Mouse (Mus musculus): ENCODE data around the gene Aga. TPM values are rescaled to one million over a fixed set of nuclear protein-coding genes. Genes with fewer than 3 reads are reported as not detected.
A peak's percentile ranks its signal among the peaks of the same experiment; 100 is the strongest.
"Not testable (repeated sequence)": the region's sequence is repeated elsewhere in the genome, so short reads cannot be mapped to it uniquely, and the experiment has no call there.

Aga gene
- 10.2 to 16.8 TPM (median 15.6 TPM) in 3 replicates for total RNA-seq (2017)

DNA sequence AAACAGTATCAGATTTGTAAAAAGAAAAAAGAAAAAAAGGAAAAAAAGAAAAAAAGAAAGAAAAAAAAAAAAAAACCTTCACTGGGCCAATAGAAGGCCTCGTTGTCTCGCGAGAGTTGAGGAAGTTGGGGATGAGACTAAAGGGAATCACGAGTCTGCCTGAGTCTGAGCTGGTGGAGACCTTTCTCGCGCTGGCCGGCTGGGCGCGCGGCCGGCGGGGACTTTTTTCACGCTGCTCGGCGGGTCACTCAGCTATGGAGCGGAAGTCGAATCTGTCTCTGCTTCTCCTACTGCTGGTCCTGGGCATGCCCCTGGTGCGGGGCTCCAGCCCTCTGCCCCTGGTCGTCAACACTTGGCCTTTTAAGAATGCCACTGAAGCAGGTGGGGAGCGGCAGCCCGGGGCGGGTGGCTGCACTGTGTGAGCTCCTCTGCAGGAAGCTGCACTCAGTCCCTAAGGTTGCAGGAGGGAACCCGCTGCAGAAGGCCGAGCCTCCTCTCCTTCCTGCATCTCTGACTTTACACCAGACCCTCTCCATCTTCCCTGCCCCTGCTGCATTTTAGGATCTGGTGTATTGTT is at the start of gene Aga:
Gene Aga, plus strand, starts transcription at position 177 of the 577 bp plus-strand sequence.
- ATAC-seq (replicated peaks; ENCODE audit: insufficient number of reproducible peaks, low FRiP score, low TSS enrichment, poor library complexity, severe bottlenecking): peak; percentile 95

DNA sequence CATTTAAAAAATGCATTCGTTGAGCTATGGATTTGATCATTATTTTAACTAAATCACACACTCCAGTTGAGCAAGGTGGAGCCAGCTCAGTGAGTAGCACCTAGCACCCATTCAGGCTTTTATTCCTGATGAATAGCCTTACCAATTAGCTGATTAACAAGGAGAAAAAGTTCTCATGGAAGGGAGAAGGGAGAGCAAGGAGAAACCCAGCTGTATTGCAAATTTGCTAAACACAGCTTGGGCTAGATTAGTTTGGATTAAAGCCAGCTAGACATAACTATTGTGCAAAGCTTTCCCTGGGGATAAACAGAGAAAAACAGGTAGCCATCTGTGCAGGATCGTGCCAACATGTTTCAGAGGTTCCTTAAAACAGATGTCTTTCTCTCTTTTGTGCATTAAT is 22.5 kb upstream of the Aga start:
- ATAC-seq (replicated peaks; ENCODE audit: insufficient number of reproducible peaks, low FRiP score, low TSS enrichment, poor library complexity, severe bottlenecking): no peak

DNA sequence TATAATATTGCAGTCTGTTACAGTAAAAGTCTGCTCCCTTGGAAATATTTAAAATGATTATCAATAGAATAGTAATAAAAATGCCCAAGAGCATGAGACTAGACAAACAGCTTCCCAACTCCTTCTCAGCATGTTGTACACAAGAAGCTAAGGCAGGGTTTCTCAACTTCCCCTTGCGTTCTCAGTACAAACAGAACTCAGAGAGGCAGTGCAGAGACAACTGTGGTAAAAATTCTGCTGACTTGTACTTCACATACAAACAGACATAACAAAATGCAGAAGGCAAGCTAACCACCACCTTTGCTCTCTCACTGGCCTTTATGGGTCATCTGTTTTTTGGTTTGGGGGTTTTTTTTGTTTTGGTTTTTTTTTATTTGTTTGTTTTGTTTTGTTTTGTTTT is 15.3 kb upstream of the Aga start:
- ATAC-seq (replicated peaks; ENCODE audit: insufficient number of reproducible peaks, low FRiP score, low TSS enrichment, poor library complexity, severe bottlenecking): no peak

DNA sequence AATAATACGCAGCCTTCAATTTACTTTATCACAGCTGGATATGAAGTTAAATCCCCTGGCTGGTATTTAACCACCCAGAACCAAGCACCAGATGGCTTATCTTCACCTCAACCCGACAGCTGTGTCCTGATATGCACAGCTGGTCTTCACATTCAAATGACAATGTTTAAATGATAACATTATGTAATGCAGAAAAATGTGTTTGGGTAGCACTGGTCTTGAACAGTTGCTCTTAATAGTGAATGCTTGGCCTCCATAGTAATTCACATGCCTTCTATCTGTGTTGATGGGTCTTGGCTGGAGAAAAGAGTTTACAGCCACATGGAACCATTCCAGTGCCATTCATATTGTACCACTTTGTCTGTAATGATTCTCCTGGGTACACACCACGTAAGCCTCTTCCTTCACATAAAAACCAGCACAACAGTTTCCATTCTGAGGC is 14.6 kb upstream of the Aga start:
- no peak for ATAC-seq (replicated peaks; ENCODE audit: insufficient number of reproducible peaks, low FRiP score, low TSS enrichment, poor library complexity, severe bottlenecking)

DNA sequence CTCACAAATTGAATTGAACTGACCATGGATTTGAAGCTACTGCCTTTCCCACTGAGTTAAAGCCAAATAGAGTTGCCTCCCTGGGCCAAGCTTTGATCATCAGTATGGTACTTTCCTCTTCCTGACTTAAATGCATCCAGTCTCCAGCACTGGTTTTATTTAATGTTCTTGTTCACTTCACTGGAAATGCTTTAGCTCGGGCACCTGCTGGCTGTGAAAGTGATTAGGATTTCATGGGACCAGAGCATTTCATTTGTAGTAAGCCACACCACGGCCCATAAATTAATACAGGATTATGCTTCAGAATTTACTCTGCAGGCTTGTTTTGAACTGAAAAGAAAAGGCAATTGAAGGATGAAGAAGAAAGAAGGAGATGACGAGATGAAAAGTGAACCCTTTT is 26.5 kb downstream of the Aga start:
- ATAC-seq (replicated peaks; ENCODE audit: insufficient number of reproducible peaks, low FRiP score, low TSS enrichment, poor library complexity, severe bottlenecking): not testable (repeated sequence)

DNA sequence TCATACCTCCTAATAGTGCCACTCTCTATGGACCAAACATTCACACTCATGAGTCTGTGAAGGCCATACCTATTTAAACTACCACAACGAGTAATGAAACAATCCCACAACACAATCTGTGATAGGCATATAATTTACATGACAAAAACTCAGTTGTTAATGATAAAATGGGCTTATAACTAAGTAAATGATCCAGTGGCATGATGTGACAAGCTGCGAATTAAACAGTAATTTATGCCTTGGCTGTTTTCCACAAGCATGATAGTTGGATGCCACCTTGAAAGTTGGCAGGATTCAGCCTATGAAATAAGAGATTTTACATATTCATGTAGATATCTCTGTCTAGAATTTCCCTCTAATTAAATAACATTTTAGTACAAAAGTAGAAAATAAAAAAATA is 28.1 kb downstream of the Aga start:
- no peak for ATAC-seq (replicated peaks; ENCODE audit: insufficient number of reproducible peaks, low FRiP score, low TSS enrichment, poor library complexity, severe bottlenecking)

DNA sequence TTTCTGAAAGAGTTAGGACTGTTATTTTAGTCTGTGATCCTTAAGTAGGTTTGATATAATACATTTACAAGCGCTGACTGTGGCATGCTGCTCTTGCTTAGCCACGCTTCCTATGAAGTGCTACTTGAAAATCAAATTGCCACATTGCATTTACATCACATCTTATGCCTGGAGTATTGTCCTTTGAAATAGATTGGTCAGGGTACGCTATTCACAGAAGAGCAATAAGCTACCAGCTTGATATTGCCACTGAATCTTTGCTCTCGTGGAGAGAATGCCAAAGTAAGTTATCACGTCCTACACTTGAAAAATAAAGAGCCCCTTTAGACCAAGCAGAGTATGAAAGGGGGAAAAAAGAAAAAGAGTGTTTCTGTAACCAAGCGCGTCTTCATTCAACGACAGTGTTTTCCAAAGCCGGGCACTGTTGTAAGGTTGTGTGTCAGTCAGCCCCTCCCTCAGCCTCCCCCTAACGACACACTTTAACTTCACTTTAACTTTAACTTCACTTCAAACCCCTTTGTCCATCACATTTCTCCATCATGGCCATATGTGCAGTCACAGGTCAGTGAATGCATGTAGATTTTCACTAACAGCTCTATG is 51.0 kb downstream of the Aga start:
- ATAC-seq (replicated peaks; ENCODE audit: insufficient number of reproducible peaks, low FRiP score, low TSS enrichment, poor library complexity, severe bottlenecking): no peak

DNA sequence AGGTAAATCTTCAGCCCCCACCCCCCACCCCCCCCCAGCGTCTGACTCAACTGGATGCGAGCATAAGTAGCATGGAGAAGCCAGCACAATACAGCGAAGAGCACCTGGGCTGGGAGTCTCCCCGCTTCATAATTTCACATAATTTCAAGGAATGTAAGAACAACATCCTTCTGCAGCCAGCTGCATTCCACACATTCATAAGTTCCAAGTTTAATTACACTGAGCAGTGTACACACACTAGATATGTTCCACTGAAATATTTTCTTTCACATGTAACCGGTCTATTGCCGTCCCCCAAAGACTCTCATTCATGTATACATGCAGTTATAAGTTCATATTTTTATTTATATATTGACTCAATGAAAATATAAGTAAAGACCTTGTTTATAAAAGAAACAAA is 54.7 kb downstream of the Aga start:
- no peak for ATAC-seq (replicated peaks; ENCODE audit: insufficient number of reproducible peaks, low FRiP score, low TSS enrichment, poor library complexity, severe bottlenecking)

Other genes starting within 250 kb of the Aga start
- gene Neil3, start 127.3 kb downstream of the Aga start, total RNA-seq (2017): 0.48 to 0.78 TPM in 2 of 3 replicates, not detected in the other

All from monocyte, adult 5-6 weeks (primary cell).